Mouse (Mus musculus) kidney, postnatal 14 days (tissue): ENCODE results near the gene Hnrnpdl.

Experiments
- DNase-seq: peaks from one replicate; pipeline ENCODE4 v3.0.0; 2022; ENCODE audit warnings: mixed read lengths

Gene Hnrnpdl

DNA sequence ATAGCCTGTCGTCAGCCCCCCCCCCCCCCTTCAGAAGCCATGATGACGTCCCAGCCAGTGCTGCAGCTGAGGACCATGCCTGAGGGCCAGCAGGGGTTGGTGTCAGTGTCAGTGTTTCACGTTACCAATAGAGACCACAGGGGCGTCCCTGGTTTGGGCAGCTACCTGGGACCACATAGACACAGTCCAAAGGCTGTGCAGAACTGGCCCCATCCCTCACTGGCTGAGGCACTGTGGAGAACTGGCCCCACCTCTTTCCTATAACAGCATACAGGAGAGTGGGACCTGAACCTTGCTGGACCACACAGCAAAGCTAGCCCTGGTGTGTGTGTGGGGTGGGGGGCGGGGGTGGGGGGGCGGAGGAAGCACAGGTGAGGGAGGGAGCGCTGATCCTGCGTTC is 39.0 kb downstream of the Hnrnpdl start:
- DNase-seq: no peak

DNA sequence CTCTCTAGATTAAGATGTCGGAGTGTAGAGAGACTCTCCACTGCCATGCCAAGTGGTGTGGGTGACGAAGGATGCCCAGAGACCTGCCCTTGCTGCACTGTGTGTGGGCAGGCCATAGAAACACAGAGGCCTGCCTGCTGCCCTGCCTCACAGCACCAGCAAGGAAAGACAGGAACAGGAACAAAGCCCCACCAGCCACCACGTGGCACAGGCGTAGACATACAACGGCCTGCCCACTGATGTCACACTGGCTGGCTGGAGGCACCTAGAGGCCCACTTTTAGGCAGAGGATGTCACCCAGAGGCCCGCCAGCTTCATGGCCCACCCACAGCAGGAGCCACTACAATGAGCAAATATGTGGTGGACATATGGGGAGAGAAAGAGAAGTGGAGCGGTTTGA is 39.4 kb downstream of the Hnrnpdl start:
- no peak for DNase-seq

DNA sequence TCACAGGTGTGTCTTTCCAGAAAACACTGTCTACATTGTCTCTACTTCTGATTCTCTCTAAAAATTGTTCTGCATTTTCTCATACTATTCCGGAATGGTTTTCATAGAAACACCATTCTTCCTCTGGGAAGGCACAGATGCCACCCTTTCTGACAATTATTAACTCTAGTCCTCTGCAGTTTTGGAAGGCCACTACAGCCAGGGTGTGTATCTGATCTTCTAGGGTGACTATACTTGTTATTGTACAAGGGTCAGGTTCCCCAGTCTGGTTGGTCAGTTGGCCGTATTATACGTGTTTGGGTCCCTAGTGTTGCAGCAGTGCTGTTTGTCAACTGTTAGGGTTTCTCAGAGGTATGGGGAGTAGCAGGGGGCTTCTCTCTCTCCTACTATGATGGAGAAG is 44.8 kb downstream of the Hnrnpdl start:
- no peak for DNase-seq

DNA sequence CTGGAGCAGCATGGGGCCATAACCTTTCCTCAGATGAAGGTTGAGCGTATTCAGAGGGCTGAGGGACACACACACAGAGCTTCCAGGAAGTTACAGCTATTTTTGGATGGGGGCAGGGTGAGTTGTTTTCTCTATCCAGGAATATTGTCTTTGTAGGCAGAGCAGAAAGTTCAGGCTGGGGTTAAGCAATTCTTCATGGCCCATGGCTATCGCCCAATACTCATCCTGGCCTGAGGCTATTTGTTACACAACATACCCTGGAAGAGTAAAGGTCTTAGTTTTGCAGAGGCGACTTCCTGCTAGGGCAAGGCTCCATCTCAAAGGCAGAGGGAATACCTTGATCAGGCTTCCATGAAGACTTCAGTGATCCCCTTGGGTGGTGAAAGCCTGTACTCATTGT is 45.3 kb downstream of the Hnrnpdl start:
- DNase-seq: no peak
